Mouse (Mus musculus) thymus, postnatal 10 days (tissue): ENCODE data around the gene Usp53.

Experiments used
- DNase-seq, 2 experiments: peaks; one replicate each; pipeline ENCODE4 v3.0.0; 2021; ENCODE audit warnings: low spot score in 2 of 2

Usp53 gene

GRCm38 (mm10) chr3:122887505-122888301 is 96.6 kb downstream of the Usp53 start:
- no peak for DNase-seq
